Mouse (Mus musculus) midbrain, embryonic 12.5 days (tissue): ENCODE results near the gene Tex13b. TPM values are rescaled to one million over a fixed set of nuclear protein-coding genes. Genes with fewer than 3 reads are reported as not detected.

Experiments used
- polyA plus RNA-seq: library from polyadenylated mRNA; unstranded; fragments of >200 nt; fragmentation: Nextera tagmentation; extraction: Ambion mirVana; gene quantifications from 2 replicates; pipeline ENCODE4 v1.2.1, GENCODE M21; 2016

Tex13b gene
- polyA plus RNA-seq, 1 experiment from 2014 or later, result not detected

Other genes starting within 250 kb of the Tex13b start
- 130 and 133 TPM in 2 replicates for gene Tsc22d3, start 212.8 kb downstream of the Tex13b start, polyA plus RNA-seq
- 4.3 and 4.6 TPM in 2 replicates for gene Mid2, start 148.8 kb downstream of the Tex13b start, polyA plus RNA-seq
- gene Vsig1, start 94.2 kb upstream of the Tex13b start, polyA plus RNA-seq, result not detected in 2 replicates
- 42.8 and 44.5 TPM in 2 replicates for gene Psmd10, start 143.3 kb upstream of the Tex13b start, polyA plus RNA-seq
- gene Atg4a, start 143.5 kb upstream of the Tex13b start, polyA plus RNA-seq, result 11.8 and 13.6 TPM in 2 replicates